Mouse (Mus musculus): ENCODE measurements at regions not wholly inside any gene's neighbourhood (a gene's known extent, or its start where the extent isn't known, plus 50 kb on each side); places are given as distances from the start of the nearest gene placed in this dataset.

DNA sequence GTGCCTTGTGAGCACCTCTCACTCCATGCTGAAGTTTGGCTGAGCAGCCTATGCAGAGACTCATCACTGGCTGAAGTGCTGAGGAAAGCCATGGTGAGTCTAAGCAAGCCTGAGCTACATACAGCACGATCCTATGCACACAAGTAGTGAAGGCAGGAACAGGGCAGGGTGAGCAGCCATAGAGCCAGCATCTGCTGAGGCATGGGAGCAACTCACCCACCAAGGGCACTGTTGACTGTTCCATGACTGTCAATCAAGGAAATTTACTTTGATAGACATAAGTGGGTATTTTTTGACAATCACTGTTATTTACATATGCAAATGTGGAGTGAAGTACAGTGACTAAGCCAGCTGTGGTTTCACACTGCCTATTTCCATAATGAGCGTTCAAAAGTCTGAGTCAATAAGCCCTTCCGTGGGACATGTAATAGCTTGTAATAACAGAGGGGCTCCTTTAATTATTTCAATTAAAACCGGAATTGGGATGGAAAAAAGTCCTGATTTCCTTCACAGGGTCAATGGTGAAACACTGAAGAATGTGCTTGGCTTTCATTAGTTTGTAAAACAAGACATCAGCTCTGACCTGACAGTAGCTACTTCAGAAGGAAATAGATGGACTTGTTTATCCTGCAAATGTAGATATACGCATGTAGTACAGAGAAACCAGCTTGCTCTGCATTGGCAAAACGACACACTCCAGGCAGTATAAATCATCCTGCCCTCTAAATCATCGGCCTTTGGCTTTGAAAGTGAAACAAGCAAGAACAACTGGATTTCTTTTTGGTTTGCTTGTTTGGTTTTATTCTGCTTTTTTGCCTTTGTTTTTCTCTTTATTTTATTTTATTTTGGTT lies 62.1 kb downstream of the Tuba3b start:
- no peak for ATAC-seq (replicated peaks; ENCODE audit: low FRiP score, low read depth)

DNA sequence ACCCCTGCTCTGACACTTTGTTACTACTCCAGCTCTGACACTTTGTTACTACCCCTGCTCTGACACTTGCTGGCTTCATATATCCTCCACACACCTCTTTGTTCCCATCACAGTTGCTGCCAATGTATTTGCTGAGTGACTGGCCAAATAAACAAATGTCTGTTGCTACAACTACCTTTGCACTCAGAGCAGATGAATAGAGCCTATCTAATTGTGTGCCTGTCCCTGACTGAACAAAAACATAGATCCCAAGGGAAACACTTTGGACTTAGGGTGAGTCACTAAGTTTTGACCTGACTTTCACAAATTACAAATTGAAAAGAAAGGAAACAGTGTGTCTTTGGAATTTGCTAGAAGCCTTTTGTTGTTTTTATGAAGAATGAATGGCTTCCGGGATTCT lies 64.0 kb downstream of the Tuba3b start:
- DNase-seq (ENCODE audit: low spot score) (peak; percentile 64), ATAC-seq (replicated peaks; ENCODE audit: low FRiP score, low read depth) (no peak)
- H3K27me3 ChIP-seq (ENCODE audit: insufficient read depth, low read length) = no peaks in the 10 kb centered on the region
- no peak overlapping the region for H3K4me3 ChIP-seq (replicated peaks; ENCODE audit: low read depth, low read length)
- no peaks in the 10 kb centered on the region for H3K4me1 ChIP-seq (replicated peaks; ENCODE audit: insufficient read depth, low read length)
- H3K9me3 ChIP-seq (replicated peaks; ENCODE audit: low read length) = no peaks in the 10 kb centered on the region
- no peak overlapping the region for H3K27ac ChIP-seq
- H3K36me3 ChIP-seq (ENCODE audit: insufficient read depth, low read length) = no peaks in the 10 kb centered on the region
- no peak for TF ChIP-seq CTCF (IDR thresholded peaks at IDR 0.05; ENCODE audit: low read depth)
- 41% methylated on average over 1 of the region's 1 CpGs for WGBS
- H3K9ac ChIP-seq (ENCODE audit: low read depth, low read length) = no peak overlapping the region
- H3K4me2 ChIP-seq (ENCODE audit: low read length) = no peak overlapping the region

More for the DNA sequence above, 62.1 kb downstream of the Tuba3b start:
- no peak overlapping the region for H3K9ac ChIP-seq (ENCODE audit: low read depth, low read length)
- WGBS = 51% methylated on average over 7 of the region's 7 CpGs
- peak; percentile 72 for DNase-seq (ENCODE audit: low spot score)
- H3K4me1 ChIP-seq (replicated peaks; ENCODE audit: insufficient read depth, low read length) = no peaks in the 10 kb centered on the region
- no peaks in the 10 kb centered on the region for H3K36me3 ChIP-seq (ENCODE audit: insufficient read depth, low read length)
- TF ChIP-seq CTCF (IDR thresholded peaks at IDR 0.05; ENCODE audit: low read depth) = no peak
- H3K27ac ChIP-seq = no peak overlapping the region
- no peak overlapping the region for H3K4me3 ChIP-seq (replicated peaks; ENCODE audit: low read depth, low read length)
- H3K4me2 ChIP-seq (ENCODE audit: low read length) = no peak overlapping the region
- H3K9me3 ChIP-seq (replicated peaks; ENCODE audit: low read length) = no peaks in the 10 kb centered on the region
- no peaks in the 10 kb centered on the region for H3K27me3 ChIP-seq (ENCODE audit: insufficient read depth, low read length)

DNA sequence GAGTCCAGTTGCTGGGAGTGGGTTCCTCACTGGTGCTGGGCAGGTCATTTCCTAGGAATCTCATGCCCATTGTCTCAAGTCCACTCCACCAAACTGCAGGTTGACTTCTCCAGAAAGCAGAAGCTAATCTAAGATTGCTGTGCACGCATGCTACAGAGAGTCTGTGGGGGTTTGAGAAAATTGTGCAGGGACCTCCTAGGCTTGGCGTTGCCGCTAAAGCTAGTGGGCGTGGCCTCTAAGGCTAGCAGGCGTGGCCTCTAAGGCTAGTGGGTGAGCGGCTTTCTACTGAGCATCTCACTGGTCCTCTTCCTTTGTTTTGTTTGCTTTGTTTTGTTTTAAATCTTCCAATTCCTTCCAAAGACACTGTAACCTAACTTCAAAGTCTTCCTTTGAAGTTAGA lies 59.5 kb upstream of the Rassf8 start:
- ATAC-seq (replicated peaks; ENCODE audit: low FRiP score, low read depth) = no peak
- 54% methylated on average over 6 of the region's 6 CpGs for WGBS

DNA sequence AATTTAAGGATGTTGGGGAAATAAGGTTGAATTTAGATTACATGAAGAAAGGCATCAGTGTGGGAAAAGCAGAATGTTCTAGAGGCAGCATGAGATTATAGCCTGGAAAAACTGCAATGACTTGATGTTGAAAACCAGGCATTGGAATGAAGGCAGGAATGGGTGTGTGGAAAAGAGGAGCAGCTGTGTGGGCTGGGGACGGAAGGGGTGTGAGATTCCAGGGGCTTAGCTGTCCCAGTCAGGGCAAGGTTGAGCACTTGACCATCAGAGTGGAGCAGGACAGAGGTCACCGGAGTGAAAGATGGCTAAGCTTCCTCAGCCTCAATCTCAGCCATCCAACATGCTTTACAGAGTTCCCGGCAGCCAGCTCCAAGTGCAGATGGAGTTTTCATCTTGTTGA lies 54.9 kb upstream of the Rassf8 start:
- H3K4me1 ChIP-seq (replicated peaks; ENCODE audit: insufficient read depth, low read length) = no peaks in the 10 kb centered on the region
- DNase-seq (ENCODE audit: low spot score) (no peak), ATAC-seq (replicated peaks; ENCODE audit: low FRiP score, low read depth) (no peak)
- WGBS = 37% methylated on average over 3 of the region's 3 CpGs
- H3K4me3 ChIP-seq (replicated peaks; ENCODE audit: low read depth, low read length) = no peak overlapping the region
- no peak overlapping the region for H3K9ac ChIP-seq (ENCODE audit: low read depth, low read length)
- no peaks in the 10 kb centered on the region for H3K27me3 ChIP-seq (ENCODE audit: insufficient read depth, low read length)
- H3K36me3 ChIP-seq (ENCODE audit: insufficient read depth, low read length) = no peaks in the 10 kb centered on the region
- H3K4me2 ChIP-seq (ENCODE audit: low read length) = no peak overlapping the region
- no peaks in the 10 kb centered on the region for H3K9me3 ChIP-seq (replicated peaks; ENCODE audit: low read length)
- H3K27ac ChIP-seq = no peak overlapping the region
- TF ChIP-seq CTCF (IDR thresholded peaks at IDR 0.05; ENCODE audit: low read depth) = no peak

More for the DNA sequence above, 59.5 kb upstream of the Rassf8 start:
- no peak overlapping the region for H3K4me3 ChIP-seq (replicated peaks; ENCODE audit: low read depth, low read length)
- H3K36me3 ChIP-seq (ENCODE audit: insufficient read depth, low read length) = no peaks in the 10 kb centered on the region
- TF ChIP-seq CTCF (IDR thresholded peaks at IDR 0.05; ENCODE audit: low read depth) = no peak
- H3K27ac ChIP-seq = no peak overlapping the region
- DNase-seq (ENCODE audit: low spot score) = no peak
- no peaks in the 10 kb centered on the region for H3K27me3 ChIP-seq (ENCODE audit: insufficient read depth, low read length)
- no peaks in the 10 kb centered on the region for H3K9me3 ChIP-seq (replicated peaks; ENCODE audit: low read length)
- no peak overlapping the region for H3K9ac ChIP-seq (ENCODE audit: low read depth, low read length)
- H3K4me1 ChIP-seq (replicated peaks; ENCODE audit: insufficient read depth, low read length) = no peaks in the 10 kb centered on the region
- H3K4me2 ChIP-seq (ENCODE audit: low read length) = no peak overlapping the region

DNA sequence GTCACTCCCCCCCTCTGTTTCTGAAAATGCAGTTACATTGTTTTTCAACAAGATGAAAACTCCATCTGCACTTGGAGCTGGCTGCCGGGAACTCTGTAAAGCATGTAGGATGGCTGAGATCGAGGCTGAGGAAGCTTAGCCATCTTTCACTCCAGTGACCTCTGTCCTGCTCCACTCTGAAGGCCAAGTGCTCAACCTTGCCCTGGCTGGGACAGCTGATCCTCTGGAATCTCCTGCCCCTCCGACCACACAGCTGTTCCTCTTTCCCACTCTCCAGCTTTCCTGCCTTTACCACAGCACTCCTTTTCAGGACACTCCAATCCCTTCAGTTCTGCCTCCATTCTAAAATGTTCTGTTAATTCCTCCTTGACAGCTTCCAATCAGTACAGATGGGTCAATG lies 51.7 kb upstream of the Rassf8 start:
- H3K27ac ChIP-seq = no peak overlapping the region
- no peak for TF ChIP-seq CTCF (IDR thresholded peaks at IDR 0.05; ENCODE audit: low read depth)
- no peaks in the 10 kb centered on the region for H3K9me3 ChIP-seq (replicated peaks; ENCODE audit: low read length)
- no peak for ATAC-seq (replicated peaks; ENCODE audit: low FRiP score, low read depth)
- peak; percentile 37 for DNase-seq (ENCODE audit: low spot score)
- no peak overlapping the region for H3K4me3 ChIP-seq (replicated peaks; ENCODE audit: low read depth, low read length)
- no peak overlapping the region for H3K9ac ChIP-seq (ENCODE audit: low read depth, low read length)
- H3K36me3 ChIP-seq (ENCODE audit: insufficient read depth, low read length) = no peaks in the 10 kb centered on the region
- no peaks in the 10 kb centered on the region for H3K4me1 ChIP-seq (replicated peaks; ENCODE audit: insufficient read depth, low read length)
- 23% methylated on average over 3 of the region's 3 CpGs for WGBS
- H3K27me3 ChIP-seq (ENCODE audit: insufficient read depth, low read length) = no peaks in the 10 kb centered on the region
- H3K4me2 ChIP-seq (ENCODE audit: low read length) = no peak overlapping the region

Measured in kidney, postnatal 0 days (tissue).